Mouse (Mus musculus): ENCODE data around the gene Gjc3. TPM values are rescaled to one million over a fixed set of nuclear protein-coding genes. Genes with fewer than 3 reads are reported as not detected.

Gjc3 gene
- total RNA-seq, 2 experiments from 2014 or later: 0.33 to 0.35 TPM

DNA sequence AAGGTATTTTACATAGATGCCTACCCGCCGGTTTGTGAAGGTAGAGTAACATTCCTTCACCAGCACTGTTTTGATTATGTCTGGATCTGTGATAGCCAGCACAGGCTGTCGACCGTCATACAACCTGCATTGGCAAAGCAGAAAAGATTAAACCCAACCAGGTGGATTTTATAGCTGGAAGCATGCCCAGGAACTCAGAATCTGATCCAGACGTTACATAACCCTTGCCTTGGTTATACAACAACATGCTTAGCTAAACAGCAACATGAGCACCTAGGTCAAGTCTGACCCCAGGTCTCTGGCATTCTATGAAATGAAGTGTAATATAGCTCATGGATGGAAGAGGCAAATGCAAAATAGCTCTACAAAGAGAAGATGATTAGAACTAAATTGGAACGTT is 47.3 kb downstream of the Gjc3 start:
- intact Hi-C loops (cut with DNase I): no loop called here
- DNase-seq: no peak

DNA sequence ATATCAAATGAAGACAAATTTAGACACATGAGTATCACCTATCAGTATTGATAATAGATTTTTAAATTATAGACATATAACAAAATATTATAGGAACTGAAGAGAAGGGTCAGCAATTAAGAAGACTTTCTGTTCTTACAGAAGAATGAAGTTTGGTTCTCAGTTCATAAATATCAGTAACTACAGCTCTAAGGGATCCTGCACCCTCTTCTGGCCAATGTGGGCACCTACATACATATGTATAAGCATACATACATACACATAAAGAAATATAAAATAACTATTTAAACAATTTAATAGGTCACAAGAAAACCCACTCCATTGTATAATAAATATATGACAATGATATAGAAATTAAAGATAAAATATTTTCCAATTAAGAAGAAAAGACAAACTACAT is 48.4 kb downstream of the Gjc3 start:
- no peak for DNase-seq
- intact Hi-C loops (cut with DNase I): no loop called here

DNA sequence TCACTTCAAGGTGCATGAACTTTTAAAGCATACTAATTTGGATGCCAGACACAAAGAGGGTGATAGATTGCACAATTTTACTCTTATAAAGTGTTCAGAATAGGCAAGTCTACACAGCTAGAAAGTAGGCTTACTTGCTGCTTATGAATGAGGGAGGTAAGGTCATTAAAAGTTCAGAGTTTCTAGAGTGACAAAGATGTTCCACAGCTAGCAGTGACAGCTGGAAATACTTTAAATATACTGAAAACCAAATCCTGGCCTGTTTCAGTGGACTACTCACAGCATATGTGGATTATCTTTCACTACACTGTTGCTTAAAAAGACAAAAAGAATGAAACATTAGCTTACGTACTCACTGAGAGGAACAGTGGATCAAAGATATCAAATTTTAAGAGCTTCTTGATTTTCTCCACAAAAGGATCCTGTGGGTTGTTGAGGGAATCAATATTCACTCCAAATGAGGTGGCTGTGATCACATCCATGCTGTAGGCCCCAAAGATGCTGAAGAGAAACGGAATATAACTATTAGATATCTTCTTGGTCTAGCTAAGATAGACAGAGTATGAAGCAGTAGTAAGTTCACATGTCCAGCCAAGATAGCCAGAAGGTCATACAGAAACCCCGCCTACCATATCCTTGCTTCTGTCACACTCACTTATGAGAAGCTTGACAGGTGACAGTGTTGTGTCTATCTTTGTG is 53.2 kb downstream of the Gjc3 start:
- intact Hi-C loops (cut with DNase I): no loop called here
- DNase-seq: no peak

Other genes starting within 250 kb of the Gjc3 start
- 1 to 10 TPM in 1 of 2 experiments, under 1 TPM in 1; 0.81 to 1.1 TPM for gene Nyap1, start 221.5 kb downstream of the Gjc3 start, total RNA-seq (2021)
- gene Tsc22d4, start 217.4 kb downstream of the Gjc3 start, total RNA-seq (2021): 100 to 1,000 TPM; 260 to 268 TPM
- gene Ppp1r35, start 184.2 kb downstream of the Gjc3 start, total RNA-seq (2021): 10 to 100 TPM; 10.7 to 12.3 TPM
- 10 to 100 TPM; 25.6 to 35.3 TPM for gene Mepce, start 175.4 kb downstream of the Gjc3 start, total RNA-seq (2021)
- gene Zcwpw1, start 175.3 kb downstream of the Gjc3 start, total RNA-seq (2021): under 1 TPM; 0.36 to 0.49 TPM
- gene Pilra, start 126.8 kb downstream of the Gjc3 start, total RNA-seq (2021): 1 to 10 TPM; 3.2 TPM
- gene Pilrb1, start 105.0 kb downstream of the Gjc3 start, total RNA-seq (2021): 1 to 10 TPM; 1.1 to 1.2 TPM
- 1 to 10 TPM in 1 of 2 experiments, under 1 TPM in 1; 0.80 to 1.0 TPM for gene Pilrb2, start 91.3 kb downstream of the Gjc3 start, total RNA-seq (2021)
- gene Cyp3a13, start 41.5 kb downstream of the Gjc3 start, total RNA-seq (2021): under 1 TPM; 0.19 to 0.28 TPM
- not detected for gene Azgp1, start 18.4 kb upstream of the Gjc3 start, total RNA-seq (2021)
- not detected for gene Smok3a, start 58.2 kb upstream of the Gjc3 start, total RNA-seq (2021)
- not detected for gene Smok3b, start 58.3 kb upstream of the Gjc3 start, total RNA-seq (2021)
- gene Smok3c, start 90.1 kb upstream of the Gjc3 start, total RNA-seq (2021): not detected
- gene Zkscan1, start 122.0 kb upstream of the Gjc3 start, total RNA-seq (2021): 10 to 100 TPM; 14.1 to 15.1 TPM
- gene Zscan21, start 153.8 kb upstream of the Gjc3 start, total RNA-seq (2021): 10 to 100 TPM; 10.7 to 13.6 TPM
- gene Zfp113, start 192.6 kb upstream of the Gjc3 start, total RNA-seq (2021): 1 to 10 TPM; 7.3 to 8.3 TPM
- 100 to 1,000 TPM; 123 to 126 TPM for gene Cops6, start 198.0 kb upstream of the Gjc3 start, total RNA-seq (2021)
- gene Ap4m1, start 208.9 kb upstream of the Gjc3 start, total RNA-seq (2021): 10 to 100 TPM in 1 of 2 experiments, 1 to 10 TPM in 1; 9.6 to 11.8 TPM
- 10 to 100 TPM; 10.5 to 11.7 TPM for gene Mcm7, start 209.3 kb upstream of the Gjc3 start, total RNA-seq (2021)
- 10 to 100 TPM; 32.8 to 33.5 TPM for gene Taf6, start 224.4 kb upstream of the Gjc3 start, total RNA-seq (2021)
- gene Cnpy4, start 224.4 kb upstream of the Gjc3 start, total RNA-seq (2021): 1 to 10 TPM; 6.4 to 7.2 TPM
- gene Mblac1, start 231.2 kb upstream of the Gjc3 start, total RNA-seq (2021): 1 to 10 TPM; 2.9 to 3.1 TPM

Data from heart, postnatal 36 days (tissue).